Mouse (Mus musculus): ENCODE data around the gene Limch1. TPM values are rescaled to one million over a fixed set of nuclear protein-coding genes. Genes with fewer than 3 reads are reported as not detected.

The Limch1 gene
- polyA plus RNA-seq, 1 experiment, result 15.7 TPM

GRCm38 (mm10) chr5:66793251-66793650, 47.6 kb downstream of the Limch1 start:
- no peaks in the 10 kb centered on the region for H3K4me1 ChIP-seq (ENCODE audit: control insufficient read depth, insufficient read depth, low read length)
- H3K4me3 ChIP-seq (ENCODE audit: low read depth, low read length), result no peak overlapping the region
- no peak overlapping the region for H3K27ac ChIP-seq (ENCODE audit: insufficient read depth, low read length)
- no peak overlapping the region for H3K9ac ChIP-seq (ENCODE audit: low read depth, poor library complexity, severe bottlenecking)
- no peaks in the 10 kb centered on the region for H3K27me3 ChIP-seq (ENCODE audit: control insufficient read depth, insufficient read depth, low read length, poor library complexity, severe bottlenecking)
- no peaks in the 10 kb centered on the region for H3K36me3 ChIP-seq (ENCODE audit: control insufficient read depth, insufficient read depth, low read length, poor library complexity, severe bottlenecking)
- H3K9me3 ChIP-seq (replicated peaks; ENCODE audit: control insufficient read depth, insufficient read depth, low read length, poor library complexity, severe bottlenecking), result no peaks in the 10 kb centered on the region
- TF ChIP-seq EP300 (IDR thresholded peaks at IDR 0.05; ENCODE audit: insufficient read depth, low read depth, low read length) (no peak), POLR2A (IDR thresholded peaks at IDR 0.05; ENCODE audit: insufficient read depth, low read length) (no peak), CTCF (IDR thresholded peaks at IDR 0.05; ENCODE audit: low read depth, low read length) (no peak)

DNA sequence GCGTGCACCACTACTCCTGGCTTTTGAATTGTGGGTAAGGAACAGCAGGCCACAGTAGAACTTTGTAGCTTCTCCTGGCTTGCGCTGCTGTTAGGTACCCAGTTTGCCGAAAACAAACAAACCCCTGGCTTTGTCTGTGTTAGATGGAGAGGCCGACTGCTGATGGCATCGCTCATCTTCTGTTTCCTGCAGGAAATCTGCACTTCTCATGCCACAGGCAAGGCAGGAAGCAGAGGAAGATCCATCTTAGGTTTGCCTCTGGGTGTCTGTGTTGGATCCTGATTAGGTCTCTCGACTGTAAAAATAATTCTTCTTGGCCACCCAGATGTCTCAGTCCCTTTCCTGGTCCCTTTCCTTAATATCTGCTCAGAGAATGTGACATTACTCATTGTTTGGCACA, 51.7 kb downstream of the Limch1 start:
- H3K27me3 ChIP-seq (ENCODE audit: control insufficient read depth, insufficient read depth, low read length, poor library complexity, severe bottlenecking), result no peaks in the 10 kb centered on the region
- TF ChIP-seq POLR2A (IDR thresholded peaks at IDR 0.05; ENCODE audit: insufficient read depth, low read length), result no peak
- no peak for TF ChIP-seq EP300 (IDR thresholded peaks at IDR 0.05; ENCODE audit: insufficient read depth, low read depth, low read length)
- no peak for TF ChIP-seq CTCF (IDR thresholded peaks at IDR 0.05; ENCODE audit: low read depth, low read length)
- H3K4me3 ChIP-seq (ENCODE audit: low read depth, low read length), result no peak overlapping the region
- no peaks in the 10 kb centered on the region for H3K4me1 ChIP-seq (ENCODE audit: control insufficient read depth, insufficient read depth, low read length)
- H3K27ac ChIP-seq (ENCODE audit: insufficient read depth, low read length), result no peak overlapping the region
- no peak overlapping the region for H3K9ac ChIP-seq (ENCODE audit: low read depth, poor library complexity, severe bottlenecking)
- no peaks in the 10 kb centered on the region for H3K36me3 ChIP-seq (ENCODE audit: control insufficient read depth, insufficient read depth, low read length, poor library complexity, severe bottlenecking)
- no peaks in the 10 kb centered on the region for H3K9me3 ChIP-seq (replicated peaks; ENCODE audit: control insufficient read depth, insufficient read depth, low read length, poor library complexity, severe bottlenecking)

GRCm38 (mm10) chr5:66798135-66798534, 52.5 kb downstream of the Limch1 start:
- Histone ChIP-seq H3K9me3 (replicated peaks; ENCODE audit: control insufficient read depth, insufficient read depth, low read length, poor library complexity, severe bottlenecking) (no peaks in the 10 kb centered on the region), H3K36me3 (ENCODE audit: control insufficient read depth, insufficient read depth, low read length, poor library complexity, severe bottlenecking) (no peaks in the 10 kb centered on the region), H3K27me3 (ENCODE audit: control insufficient read depth, insufficient read depth, low read length, poor library complexity, severe bottlenecking) (no peaks in the 10 kb centered on the region), H3K9ac (ENCODE audit: low read depth, poor library complexity, severe bottlenecking) (no peak overlapping the region), H3K4me1 (ENCODE audit: control insufficient read depth, insufficient read depth, low read length) (no peaks in the 10 kb centered on the region), H3K27ac (ENCODE audit: insufficient read depth, low read length) (no peak overlapping the region), H3K4me3 (ENCODE audit: low read depth, low read length) (no peak overlapping the region)
- TF ChIP-seq EP300 (IDR thresholded peaks at IDR 0.05; ENCODE audit: insufficient read depth, low read depth, low read length) (no peak), CTCF (IDR thresholded peaks at IDR 0.05; ENCODE audit: low read depth, low read length) (no peak), POLR2A (IDR thresholded peaks at IDR 0.05; ENCODE audit: insufficient read depth, low read length) (no peak)

GRCm38 (mm10) chr5:66798591-66799003, 53.0 kb downstream of the Limch1 start:
- Histone ChIP-seq H3K36me3 (ENCODE audit: control insufficient read depth, insufficient read depth, low read length, poor library complexity, severe bottlenecking) (no peaks in the 10 kb centered on the region), H3K9ac (ENCODE audit: low read depth, poor library complexity, severe bottlenecking) (no peak overlapping the region), H3K4me1 (ENCODE audit: control insufficient read depth, insufficient read depth, low read length) (no peaks in the 10 kb centered on the region), H3K27ac (ENCODE audit: insufficient read depth, low read length) (no peak overlapping the region), H3K27me3 (ENCODE audit: control insufficient read depth, insufficient read depth, low read length, poor library complexity, severe bottlenecking) (no peaks in the 10 kb centered on the region), H3K4me3 (ENCODE audit: low read depth, low read length) (no peak overlapping the region), H3K9me3 (replicated peaks; ENCODE audit: control insufficient read depth, insufficient read depth, low read length, poor library complexity, severe bottlenecking) (no peaks in the 10 kb centered on the region)
- TF ChIP-seq POLR2A (IDR thresholded peaks at IDR 0.05; ENCODE audit: insufficient read depth, low read length) (no peak), EP300 (IDR thresholded peaks at IDR 0.05; ENCODE audit: insufficient read depth, low read depth, low read length) (no peak), CTCF (IDR thresholded peaks at IDR 0.05; ENCODE audit: low read depth, low read length) (no peak)

- H3K9me3 ChIP-seq (replicated peaks; ENCODE audit: control insufficient read depth, insufficient read depth, low read length, poor library complexity, severe bottlenecking), result no peaks in the 10 kb centered on the region
- no peaks in the 10 kb centered on the region for H3K27me3 ChIP-seq (ENCODE audit: control insufficient read depth, insufficient read depth, low read length, poor library complexity, severe bottlenecking)
- no peaks in the 10 kb centered on the region for H3K36me3 ChIP-seq (ENCODE audit: control insufficient read depth, insufficient read depth, low read length, poor library complexity, severe bottlenecking)
- no peak overlapping the region for H3K27ac ChIP-seq (ENCODE audit: insufficient read depth, low read length)
- H3K4me1 ChIP-seq (ENCODE audit: control insufficient read depth, insufficient read depth, low read length), result no peaks in the 10 kb centered on the region
- no peak overlapping the region for H3K9ac ChIP-seq (ENCODE audit: low read depth, poor library complexity, severe bottlenecking)
- no peak overlapping the region for H3K4me3 ChIP-seq (ENCODE audit: low read depth, low read length)
- no peak for TF ChIP-seq POLR2A (IDR thresholded peaks at IDR 0.05; ENCODE audit: insufficient read depth, low read length)
- TF ChIP-seq CTCF (IDR thresholded peaks at IDR 0.05; ENCODE audit: low read depth, low read length), result no peak
- TF ChIP-seq EP300 (IDR thresholded peaks at IDR 0.05; ENCODE audit: insufficient read depth, low read depth, low read length), result no peak
Measured at GRCm38 (mm10) chr5:66800243-66800642, 54.6 kb downstream of the Limch1 start.

GRCm38 (mm10) chr5:66800977-66801376, 55.4 kb downstream of the Limch1 start:
- no peaks in the 10 kb centered on the region for H3K27me3 ChIP-seq (ENCODE audit: control insufficient read depth, insufficient read depth, low read length, poor library complexity, severe bottlenecking)
- TF ChIP-seq POLR2A (IDR thresholded peaks at IDR 0.05; ENCODE audit: insufficient read depth, low read length), result no peak
- TF ChIP-seq EP300 (IDR thresholded peaks at IDR 0.05; ENCODE audit: insufficient read depth, low read depth, low read length), result no peak
- no peak for TF ChIP-seq CTCF (IDR thresholded peaks at IDR 0.05; ENCODE audit: low read depth, low read length)
- no peaks in the 10 kb centered on the region for H3K4me1 ChIP-seq (ENCODE audit: control insufficient read depth, insufficient read depth, low read length)
- H3K36me3 ChIP-seq (ENCODE audit: control insufficient read depth, insufficient read depth, low read length, poor library complexity, severe bottlenecking), result no peaks in the 10 kb centered on the region
- no peaks in the 10 kb centered on the region for H3K9me3 ChIP-seq (replicated peaks; ENCODE audit: control insufficient read depth, insufficient read depth, low read length, poor library complexity, severe bottlenecking)
- H3K27ac ChIP-seq (ENCODE audit: insufficient read depth, low read length), result no peak overlapping the region
- no peak overlapping the region for H3K4me3 ChIP-seq (ENCODE audit: low read depth, low read length)
- no peak overlapping the region for H3K9ac ChIP-seq (ENCODE audit: low read depth, poor library complexity, severe bottlenecking)
